Comparison of ENCODE assay signal across 10 mouse cellular contexts in genomic region chr8:4372657-4373056, GRCm38 (mm10). TPM values are rescaled to one million over a fixed set of nuclear protein-coding genes. Genes with fewer than 3 reads are reported as not detected.
DNase-seq lines count a peak whose midpoint lies in the region; ATAC-seq and TF ChIP-seq lines count a peak whose summit lies in the region.
"Had no signal": no experiment of that assay in that cellular context is flagged by ENCODE, and none has a peak within 500 bp of the region (broad histone marks: within the 10 kb centered on the region; RNA-seq: fewer than 3 reads in every experiment).

No protein-coding gene starts in this region.

- H3K9me3 ChIP-seq in intestine, postnatal 0 days (ENCODE audit: control insufficient read depth) = no peaks in the 10 kb centered on the region
- H3K9me3 ChIP-seq in intestine, embryonic 15.5 days = no peaks in the 10 kb centered on the region
- H3K9me3 ChIP-seq in midbrain, postnatal 0 days (ENCODE audit: low read length) = no peaks in the 10 kb centered on the region
- no peaks in the 10 kb centered on the region for H3K9me3 ChIP-seq in midbrain, embryonic 10.5 days (replicated peaks)

- H3K4me2 ChIP-seq in intestine, postnatal 0 days (replicated peaks; ENCODE audit: low read depth) = no peak overlapping the region
- H3K4me2 ChIP-seq in intestine, embryonic 15.5 days (replicated peaks) = no peak overlapping the region
- no peak overlapping the region for H3K4me2 ChIP-seq in midbrain, postnatal 0 days (ENCODE audit: low read depth, low read length, poor library complexity, severe bottlenecking)

- no peak for ATAC-seq in intestine, postnatal 0 days
- ATAC-seq in intestine, embryonic 15.5 days = no peak
- ATAC-seq in midbrain, postnatal 0 days (ENCODE audit: low FRiP score) = no peak

- WGBS in intestine, postnatal 0 days = 75% methylated on average over 2 of the region's 2 CpGs
- WGBS in intestine, embryonic 15.5 days = 78% methylated on average over 2 of the region's 2 CpGs
- 73% methylated on average over 2 of the region's 2 CpGs for WGBS in midbrain, postnatal 0 days
- WGBS in midbrain, embryonic 10.5 days = 66% methylated on average over 2 of the region's 2 CpGs

- peak; percentile 66 for TF ChIP-seq CTCF in intestine, postnatal 0 days (IDR thresholded peaks at IDR 0.05; ENCODE audit: low read depth)
- TF ChIP-seq CTCF in midbrain, postnatal 0 days (IDR thresholded peaks at IDR 0.05) = peak; percentile 36; the same call in 1 of the 2 replicates

- H3K27me3 ChIP-seq in intestine, postnatal 0 days (replicated peaks; ENCODE audit: control insufficient read depth, insufficient read depth, low read length) = no peaks in the 10 kb centered on the region
- no peaks in the 10 kb centered on the region for H3K27me3 ChIP-seq in intestine, embryonic 15.5 days (replicated peaks)
- no peaks in the 10 kb centered on the region for H3K27me3 ChIP-seq in midbrain, postnatal 0 days (ENCODE audit: insufficient read depth, low read length)
- no peaks in the 10 kb centered on the region for H3K27me3 ChIP-seq in midbrain, embryonic 10.5 days (ENCODE audit: low read depth, poor library complexity, severe bottlenecking)

- H3K9ac ChIP-seq in intestine, postnatal 0 days (ENCODE audit: low read depth, low read length) = no peak overlapping the region
- H3K9ac ChIP-seq in intestine, embryonic 15.5 days = no peak overlapping the region
- H3K9ac ChIP-seq in midbrain, postnatal 0 days (replicated peaks; ENCODE audit: low read length, poor library complexity, severe bottlenecking) = no peak overlapping the region

- H3K4me3 ChIP-seq in intestine, postnatal 0 days (ENCODE audit: low read depth, low read length) = no peak overlapping the region
- H3K4me3 ChIP-seq in intestine, embryonic 15.5 days (replicated peaks) = no peak overlapping the region
- no peak overlapping the region for H3K4me3 ChIP-seq in midbrain, postnatal 0 days (ENCODE audit: low read depth, low read length)
- H3K4me3 ChIP-seq in midbrain, embryonic 10.5 days = no peak overlapping the region
- H3K4me3 ChIP-seq: erythroblast, embryonic 14.5 days had no signal

- DNase-seq in midbrain, postnatal 0 days (ENCODE audit: low spot score) = no peak
- DNase-seq in midbrain, embryonic 10.5 days (ENCODE audit: low spot score) = no peak
- peak; percentile 25 for DNase-seq in c-Kit-positive CD71-positive TER-119-negative erythroid progenitor cells, embryonic 14.5 days (ENCODE audit: low read depth)
- no peak for DNase-seq in natural killer cell, adult 2 months (ENCODE audit: low spot score in 2 of 2)
- DNase-seq in right cerebral cortex, postnatal 36 days (ENCODE audit: low spot score in 2 of 2) = no peak
- DNase-seq: cerebellum, adult 11-12 months; thymus, adult 2 months had no signal

- no peaks in the 10 kb centered on the region for H3K36me3 ChIP-seq in intestine, postnatal 0 days (ENCODE audit: control insufficient read depth, insufficient read depth)
- no peaks in the 10 kb centered on the region for H3K36me3 ChIP-seq in intestine, embryonic 15.5 days
- no peaks in the 10 kb centered on the region for H3K36me3 ChIP-seq in midbrain, postnatal 0 days (ENCODE audit: insufficient read depth, low read length)
- no peaks in the 10 kb centered on the region for H3K36me3 ChIP-seq in midbrain, embryonic 10.5 days

- H3K27ac ChIP-seq in intestine, postnatal 0 days (ENCODE audit: low read depth, low read length) = no peak overlapping the region
- H3K27ac ChIP-seq in intestine, embryonic 15.5 days = no peak overlapping the region
- H3K27ac ChIP-seq in midbrain, postnatal 0 days (ENCODE audit: low read depth, low read length) = no peak overlapping the region
- no peak overlapping the region for H3K27ac ChIP-seq in midbrain, embryonic 10.5 days (replicated peaks)

- H3K4me1 ChIP-seq in intestine, postnatal 0 days (replicated peaks; ENCODE audit: control insufficient read depth, insufficient read depth, low read length) = no peaks in the 10 kb centered on the region
- no peaks in the 10 kb centered on the region for H3K4me1 ChIP-seq in intestine, embryonic 15.5 days (replicated peaks)
- no peaks in the 10 kb centered on the region for H3K4me1 ChIP-seq in midbrain, postnatal 0 days (ENCODE audit: insufficient read depth, low read length)
- no peaks in the 10 kb centered on the region for H3K4me1 ChIP-seq in midbrain, embryonic 10.5 days

RNA-seq across cellular contexts. Expression of gene Elavl1, which starts 47.4 kb away (rescaled TPM):
- polyA plus RNA-seq in intestine, postnatal 0 days (2015; fragmentation: Nextera tagmentation; extraction: Ambion mirVana) = 64.8 and 73.4 TPM in 2 replicates
- polyA plus RNA-seq in intestine, embryonic 15.5 days (2015; fragmentation: Nextera tagmentation; extraction: Ambion mirVana) = 201 and 230 TPM in 2 replicates
- 70.6 and 73.3 TPM in 2 replicates for total RNA-seq in midbrain, postnatal 0 days (2014; rRNA removed)
- polyA plus RNA-seq in midbrain, postnatal 0 days (2015; fragmentation: Nextera tagmentation; extraction: Ambion mirVana) = 50.0 and 54.3 TPM in 2 replicates
- polyA plus RNA-seq in midbrain, embryonic 10.5 days (2016; fragmentation: Nextera tagmentation; extraction: Ambion mirVana) = 339 and 364 TPM in 2 replicates

RNA-seq across cellular contexts. Expression of gene Ccl25, which starts 47.6 kb away (rescaled TPM):
- polyA plus RNA-seq in intestine, postnatal 0 days (2015; fragmentation: Nextera tagmentation; extraction: Ambion mirVana) = 190 and 217 TPM in 2 replicates
- polyA plus RNA-seq in intestine, embryonic 15.5 days (2015; fragmentation: Nextera tagmentation; extraction: Ambion mirVana) = 88.5 and 103 TPM in 2 replicates
- total RNA-seq in midbrain, postnatal 0 days (2014; rRNA removed) = 4.9 and 13.0 TPM in 2 replicates
- 14.7 and 16.3 TPM in 2 replicates for polyA plus RNA-seq in midbrain, postnatal 0 days (2015; fragmentation: Nextera tagmentation; extraction: Ambion mirVana)
- polyA plus RNA-seq in midbrain, embryonic 10.5 days (2016; fragmentation: Nextera tagmentation; extraction: Ambion mirVana) = 23.2 and 24.5 TPM in 2 replicates
